Mouse (Mus musculus): ENCODE results near the gene Lrrc3.

Lrrc3 gene

GRCm38 (mm10) chr10:77867546-77867945 is 34.8 kb downstream of the Lrrc3 start:
- no peak for DNase-seq (ENCODE audit: low read depth, low spot score)

GRCm38 (mm10) chr10:77864762-77865143 is 37.6 kb downstream of the Lrrc3 start:
- DNase-seq (ENCODE audit: low read depth, low spot score), result no peak

GRCm38 (mm10) chr10:77864067-77864761 is 38.1 kb downstream of the Lrrc3 start:
- no peak for DNase-seq (ENCODE audit: low read depth, low spot score)

- no peak for DNase-seq (ENCODE audit: low read depth, low spot score)
Measured at GRCm38 (mm10) chr10:77861675-77862074, 40.7 kb downstream of the Lrrc3 start, which contains the start of gene Gm3285. Gene Gm3285, plus strand, starts transcription at chr10:77861975.

GRCm38 (mm10) chr10:77852559-77852958 is 49.8 kb downstream of the Lrrc3 start, which contains the start of gene Gm10318:
Gene Gm10318, plus strand, starts transcription at chr10:77852859.
- no peak for DNase-seq (ENCODE audit: low read depth, low spot score)

Data from c-Kit-negative CD71-positive TER-119-positive erythroid progenitor cells, embryonic 14.5 days (primary cell).